Mouse (Mus musculus): Measurements from ENCODE around the gene Srebf2.

Gene Srebf2

GRCm38 (mm10) chr15:82182311-82182710 is 35.3 kb downstream of the Srebf2 start:
- Histone ChIP-seq H3K9me3 (ENCODE audit: low read length) (peaks cover 14% of the 10 kb centered on the region; the same call in 1 of the 2 replicates), H3K4me1 (replicated peaks; ENCODE audit: low read depth, low read length) (peaks cover 70% of the 10 kb centered on the region), H3K4me3 (replicated peaks; ENCODE audit: low read length) (no peak overlapping the region), H3K36me3 (ENCODE audit: insufficient read depth, low read length) (peaks cover 100% of the 10 kb centered on the region), H3K27me3 (ENCODE audit: insufficient read depth, low read length) (no peaks in the 10 kb centered on the region)
- TF ChIP-seq NANOG (IDR thresholded peaks at IDR 0.05; ENCODE audit: borderline replicate concordance, low read length): no peak
- TF ChIP-seq CTCF (conservative IDR thresholded peaks at IDR 0.05; ENCODE audit: low read length): peak; percentile 70
- no peak for TF ChIP-seq POU5F1 (IDR thresholded peaks at IDR 0.05; ENCODE audit: borderline replicate concordance, low read length)

DNA sequence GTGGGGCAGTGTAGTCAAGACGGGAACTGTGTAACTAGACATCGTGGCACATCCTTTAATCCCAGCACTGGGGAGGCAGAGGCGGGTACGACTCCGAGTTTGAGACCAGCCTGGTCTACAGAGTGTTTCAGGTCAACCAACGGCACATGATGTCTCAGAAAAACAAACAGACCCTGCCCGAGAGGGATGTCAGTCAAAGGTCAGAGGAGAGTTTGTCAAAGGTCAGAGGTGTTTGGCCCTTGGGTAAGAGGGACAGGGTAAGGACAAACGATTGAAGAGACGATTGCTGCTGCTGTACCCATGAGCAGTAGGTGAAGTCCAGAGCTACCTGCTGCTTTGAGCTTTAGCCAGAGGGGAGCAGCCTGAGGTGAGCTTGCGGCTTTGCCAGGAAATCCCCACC is 36.6 kb downstream of the Srebf2 start:
- Histone ChIP-seq H3K4me1 (replicated peaks; ENCODE audit: low read depth, low read length) (peaks cover 70% of the 10 kb centered on the region), H3K4me3 (replicated peaks; ENCODE audit: low read length) (no peak overlapping the region), H3K27me3 (ENCODE audit: insufficient read depth, low read length) (no peaks in the 10 kb centered on the region), H3K36me3 (ENCODE audit: insufficient read depth, low read length) (peaks cover 99% of the 10 kb centered on the region), H3K9me3 (ENCODE audit: low read length) (peaks cover 14% of the 10 kb centered on the region; the same call in 1 of the 2 replicates)
- TF ChIP-seq NANOG (IDR thresholded peaks at IDR 0.05; ENCODE audit: borderline replicate concordance, low read length): no peak
- no peak for TF ChIP-seq POU5F1 (IDR thresholded peaks at IDR 0.05; ENCODE audit: borderline replicate concordance, low read length)
- TF ChIP-seq CTCF (conservative IDR thresholded peaks at IDR 0.05; ENCODE audit: low read length): no peak

DNA sequence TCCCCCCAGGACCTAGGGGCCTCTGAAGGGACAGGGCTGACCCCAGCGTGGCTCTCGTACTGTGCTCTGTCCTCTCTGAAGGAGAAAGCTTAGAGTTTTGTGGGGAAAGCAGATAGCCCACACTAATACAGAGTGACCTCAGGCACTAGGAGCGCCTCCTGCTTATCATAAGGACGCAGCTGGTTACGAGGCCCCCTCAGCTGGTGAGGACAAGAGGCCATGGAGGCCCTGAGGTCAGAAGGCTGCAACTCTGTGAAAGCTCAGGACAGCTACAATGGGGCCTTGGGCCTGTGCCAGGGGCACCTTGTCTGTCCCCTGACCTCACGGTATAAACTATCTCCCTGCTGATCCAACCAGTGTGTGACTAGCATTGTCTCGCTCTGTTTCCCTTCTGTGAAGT is 37.2 kb downstream of the Srebf2 start:
- no peaks in the 10 kb centered on the region for H3K27me3 ChIP-seq (ENCODE audit: insufficient read depth, low read length)

GRCm38 (mm10) chr15:82184656-82185055 is 37.7 kb downstream of the Srebf2 start:
- peaks cover 11% of the 10 kb centered on the region; the same call in 1 of the 2 replicates for H3K9me3 ChIP-seq (ENCODE audit: low read length)
- no peaks in the 10 kb centered on the region for H3K27me3 ChIP-seq (ENCODE audit: insufficient read depth, low read length)
- peaks cover 97% of the 10 kb centered on the region for H3K36me3 ChIP-seq (ENCODE audit: insufficient read depth, low read length)
- peaks cover 74% of the 10 kb centered on the region for H3K4me1 ChIP-seq (replicated peaks; ENCODE audit: low read depth, low read length)
- H3K4me3 ChIP-seq (replicated peaks; ENCODE audit: low read length): 0 out of 2 replicates have a peak overlapping the region, but pooled peaks have one; percentile 17
- no peak for TF ChIP-seq NANOG (IDR thresholded peaks at IDR 0.05; ENCODE audit: borderline replicate concordance, low read length)
- no peak for TF ChIP-seq POU5F1 (IDR thresholded peaks at IDR 0.05; ENCODE audit: borderline replicate concordance, low read length)
- no peak for TF ChIP-seq CTCF (conservative IDR thresholded peaks at IDR 0.05; ENCODE audit: low read length)

More for the DNA sequence above, 37.2 kb downstream of the Srebf2 start:
- Histone ChIP-seq H3K4me3 (replicated peaks; ENCODE audit: low read length) (no peak overlapping the region), H3K36me3 (ENCODE audit: insufficient read depth, low read length) (peaks cover 97% of the 10 kb centered on the region), H3K9me3 (ENCODE audit: low read length) (peaks cover 14% of the 10 kb centered on the region; the same call in 1 of the 2 replicates), H3K4me1 (replicated peaks; ENCODE audit: low read depth, low read length) (peaks cover 70% of the 10 kb centered on the region)
- no peak for TF ChIP-seq CTCF (conservative IDR thresholded peaks at IDR 0.05; ENCODE audit: low read length)
- no peak for TF ChIP-seq POU5F1 (IDR thresholded peaks at IDR 0.05; ENCODE audit: borderline replicate concordance, low read length)
- no peak for TF ChIP-seq NANOG (IDR thresholded peaks at IDR 0.05; ENCODE audit: borderline replicate concordance, low read length)

DNA sequence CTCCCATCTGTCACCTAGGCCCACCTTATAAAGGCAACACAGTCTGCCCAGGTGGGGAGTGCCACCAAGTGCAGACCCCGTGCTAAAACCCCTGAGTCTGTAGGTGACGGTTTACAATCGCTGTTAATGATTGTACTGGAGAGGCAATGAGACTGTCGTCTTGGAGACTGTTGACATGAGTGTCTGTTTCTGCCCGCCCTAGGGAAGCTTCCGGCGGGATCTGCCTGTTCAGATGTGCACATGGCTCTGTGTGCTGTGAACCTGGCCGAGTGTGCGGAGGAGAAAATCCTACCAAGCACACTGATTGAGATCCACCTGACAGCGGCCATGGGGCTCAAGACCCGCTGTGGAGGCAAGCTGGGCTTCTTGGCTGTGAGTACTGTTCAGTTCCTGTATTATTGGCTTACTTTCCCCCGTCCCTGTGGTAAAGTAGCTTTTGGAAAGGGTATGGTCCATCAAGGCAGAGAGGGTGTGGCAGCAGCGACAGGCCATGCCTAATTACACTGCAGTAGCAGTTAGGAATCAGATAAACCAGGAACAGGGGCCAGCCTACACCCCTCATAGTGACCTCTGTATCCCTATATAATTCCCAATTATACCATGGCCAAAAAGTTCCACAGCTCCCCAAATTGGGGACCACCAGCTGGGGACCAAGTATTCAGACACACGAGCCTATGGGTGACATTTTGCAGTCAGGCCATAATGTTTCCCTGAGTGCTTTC is 38.2 kb downstream of the Srebf2 start:
- Histone ChIP-seq H3K36me3 (ENCODE audit: insufficient read depth, low read length) (peaks cover 97% of the 10 kb centered on the region), H3K4me3 (replicated peaks; ENCODE audit: low read length) (0 out of 2 replicates have a peak overlapping the region, but pooled peaks have one; percentile 17), H3K9me3 (ENCODE audit: low read length) (peaks cover 7% of the 10 kb centered on the region; the same call in 1 of the 2 replicates), H3K27me3 (ENCODE audit: insufficient read depth, low read length) (no peaks in the 10 kb centered on the region), H3K4me1 (replicated peaks; ENCODE audit: low read depth, low read length) (peaks cover 80% of the 10 kb centered on the region)
- TF ChIP-seq NANOG (IDR thresholded peaks at IDR 0.05; ENCODE audit: borderline replicate concordance, low read length): no peak
- TF ChIP-seq CTCF (conservative IDR thresholded peaks at IDR 0.05; ENCODE audit: low read length): no peak
- TF ChIP-seq POU5F1 (IDR thresholded peaks at IDR 0.05; ENCODE audit: borderline replicate concordance, low read length): no peak

DNA sequence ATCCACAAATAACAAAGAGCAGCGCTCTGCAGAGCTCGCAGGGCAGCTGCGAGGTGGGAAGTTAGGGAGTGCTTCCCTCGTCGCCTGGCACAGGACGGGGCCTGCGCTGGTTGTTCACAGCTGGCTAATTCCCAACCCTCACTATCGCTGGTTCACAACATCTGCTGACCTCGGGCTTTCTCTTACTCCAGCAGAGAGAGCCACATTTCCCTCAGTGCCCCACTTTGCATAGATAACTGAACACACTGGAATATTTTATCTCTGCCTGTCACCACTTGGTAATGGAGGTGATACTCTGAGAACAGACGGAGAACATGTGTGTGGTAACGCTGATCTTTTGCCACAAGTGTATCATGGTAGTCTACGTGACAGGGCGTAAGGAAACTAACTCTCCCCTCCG is 39.1 kb downstream of the Srebf2 start:
- H3K36me3 ChIP-seq (ENCODE audit: insufficient read depth, low read length): peaks cover 95% of the 10 kb centered on the region
- H3K27me3 ChIP-seq (ENCODE audit: insufficient read depth, low read length): no peaks in the 10 kb centered on the region
- H3K4me3 ChIP-seq (replicated peaks; ENCODE audit: low read length): 0 out of 2 replicates have a peak overlapping the region, but pooled peaks have one; percentile 5
- TF ChIP-seq POU5F1 (IDR thresholded peaks at IDR 0.05; ENCODE audit: borderline replicate concordance, low read length): no peak
- peaks cover 7% of the 10 kb centered on the region; the same call in 1 of the 2 replicates for H3K9me3 ChIP-seq (ENCODE audit: low read length)
- peaks cover 89% of the 10 kb centered on the region for H3K4me1 ChIP-seq (replicated peaks; ENCODE audit: low read depth, low read length)

DNA sequence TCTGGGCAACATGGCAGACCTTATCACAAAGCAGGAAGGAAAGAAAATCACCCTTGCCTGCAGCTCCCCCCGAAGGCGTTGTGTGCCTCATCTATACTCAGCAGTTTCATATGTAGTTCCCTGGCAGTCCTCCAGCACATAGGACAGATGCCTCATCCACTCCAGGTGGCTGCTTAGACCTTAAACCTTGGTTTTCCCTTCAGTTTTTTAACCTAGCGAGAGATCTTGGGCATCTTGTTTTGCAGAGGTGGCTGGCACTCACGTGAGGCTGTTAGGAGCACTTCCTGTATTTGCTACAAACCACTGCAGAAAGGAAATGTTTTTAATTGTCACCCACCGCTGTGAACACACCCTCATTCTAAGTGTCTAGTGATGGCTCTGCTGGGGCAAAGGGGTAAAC is 40.0 kb downstream of the Srebf2 start:
- H3K9me3 ChIP-seq (ENCODE audit: low read length): peaks cover 7% of the 10 kb centered on the region; the same call in 1 of the 2 replicates
- H3K4me3 ChIP-seq (replicated peaks; ENCODE audit: low read length): 0 out of 2 replicates have a peak overlapping the region, but pooled peaks have one; percentile 5
- H3K36me3 ChIP-seq (ENCODE audit: insufficient read depth, low read length): peaks cover 95% of the 10 kb centered on the region
- TF ChIP-seq POU5F1 (IDR thresholded peaks at IDR 0.05; ENCODE audit: borderline replicate concordance, low read length) (no peak), CTCF (conservative IDR thresholded peaks at IDR 0.05; ENCODE audit: low read length) (no peak), NANOG (IDR thresholded peaks at IDR 0.05; ENCODE audit: borderline replicate concordance, low read length) (no peak)
- H3K27me3 ChIP-seq (ENCODE audit: insufficient read depth, low read length): no peaks in the 10 kb centered on the region
- H3K4me1 ChIP-seq (replicated peaks; ENCODE audit: low read depth, low read length): peaks cover 93% of the 10 kb centered on the region

DNA sequence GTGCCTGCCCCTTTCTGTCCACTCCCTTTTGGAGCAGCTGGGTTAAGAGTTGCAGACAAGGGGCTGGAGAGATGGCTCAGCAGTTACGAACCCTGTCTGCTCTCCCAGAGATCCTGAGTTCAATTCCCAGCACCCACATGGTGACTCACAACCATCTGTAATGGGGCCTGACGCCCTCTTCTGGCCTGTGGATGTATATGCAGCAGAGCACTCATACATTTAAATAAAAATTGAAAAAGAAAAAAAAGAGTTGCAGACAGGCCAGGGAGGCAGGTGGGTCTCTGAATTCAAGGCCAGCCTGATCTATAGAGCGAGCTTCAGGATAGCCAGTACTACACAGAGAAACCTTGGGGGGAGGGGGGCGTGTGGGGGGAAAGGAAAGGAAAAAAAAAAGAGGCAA is 40.4 kb downstream of the Srebf2 start:
- no peak overlapping the region for H3K4me3 ChIP-seq (replicated peaks; ENCODE audit: low read length)
- peaks cover 96% of the 10 kb centered on the region for H3K4me1 ChIP-seq (replicated peaks; ENCODE audit: low read depth, low read length)
- TF ChIP-seq NANOG (IDR thresholded peaks at IDR 0.05; ENCODE audit: borderline replicate concordance, low read length): no peak
- TF ChIP-seq CTCF (conservative IDR thresholded peaks at IDR 0.05; ENCODE audit: low read length): peak; percentile 53
- H3K27me3 ChIP-seq (ENCODE audit: insufficient read depth, low read length): no peaks in the 10 kb centered on the region
- H3K9me3 ChIP-seq (ENCODE audit: low read length): peaks cover 2% of the 10 kb centered on the region; the same call in 1 of the 2 replicates
- peaks cover 95% of the 10 kb centered on the region for H3K36me3 ChIP-seq (ENCODE audit: insufficient read depth, low read length)
